Mouse (Mus musculus) intestine, postnatal 0 days (tissue): ENCODE results near the gene Aven. TPM values are rescaled to one million over a fixed set of nuclear protein-coding genes. Genes with fewer than 3 reads are reported as not detected.

Source experiments
- ATAC-seq: fragments of 200-750 bp; cut with Nextera tagmentation; 2 replicates; pipeline ENCODE4 v1.8.0; 2017; ENCODE audit warnings: mild to moderate bottlenecking, moderate TSS enrichment, moderate library complexity
- H3K27ac ChIP-seq: fragments of 300-500 bp; sonication (generic); 2 replicates; pipeline ENCODE4 v1.5.1; 2014; ENCODE audit warnings: mild to moderate bottlenecking, low read depth, low read length, moderate library complexity
- H3K27me3 ChIP-seq: fragments of 300-500 bp; sonication (generic); replicated peaks from 2 replicates; pipeline ENCODE4 v1.6.1; 2014; ENCODE audit warnings: low read length, mixed read lengths; ENCODE audit not compliant: control insufficient read depth, insufficient read depth
- H3K36me3 ChIP-seq: fragments of 300-500 bp; sonication (generic); 2 replicates; pipeline ENCODE4 v1.6.1; 2014; ENCODE audit warnings: mild to moderate bottlenecking, moderate library complexity; ENCODE audit not compliant: control insufficient read depth, insufficient read depth
- H3K4me1 ChIP-seq: fragments of 300-500 bp; sonication (generic); replicated peaks from 2 replicates; pipeline ENCODE4 v1.6.1; 2014; ENCODE audit warnings: antibody characterized with exemption, low read length, mixed read lengths; ENCODE audit not compliant: control insufficient read depth, insufficient read depth
- H3K4me2 ChIP-seq: fragments of 300-500 bp; sonication (generic); replicated peaks from 2 replicates; pipeline ENCODE4 v1.6.1; 2014; ENCODE audit warnings: low read depth, mild to moderate bottlenecking, moderate library complexity
- H3K4me3 ChIP-seq: fragments of 300-500 bp; sonication (generic); 2 replicates; pipeline ENCODE4 v1.5.1; 2014; ENCODE audit warnings: low read depth, low read length
- H3K9ac ChIP-seq: fragments of 300-500 bp; sonication (generic); 2 replicates; pipeline ENCODE4 v1.6.1; 2014; ENCODE audit warnings: mild to moderate bottlenecking, low read depth, low read length
- H3K9me3 ChIP-seq: fragments of 300-500 bp; sonication (generic); 2 replicates; pipeline ENCODE4 v1.6.1; 2016; ENCODE audit warnings: mixed run types; ENCODE audit not compliant: control insufficient read depth
- CTCF ChIP-seq: sonication (generic); IDR thresholded peaks from 2 replicates; pipeline ENCODE4 v1.5.1; 2016; ENCODE audit warnings: low read depth, mild to moderate bottlenecking, control low read depth, antibody characterized with exemption, moderate library complexity
- WGBS: fragments of 180-500 bp; shearing (Covaris S2); extraction: QIAGEN DNeasy Blood & Tissue Kit; methylation state at CpG from one replicate; pipeline ENCODE4 v1.1.7; 2014; 5-methylcytosine and 5-hydroxymethylcytosine counted together
- polyA plus RNA-seq: library from polyadenylated mRNA; unstranded; fragments of >200 nt; fragmentation: Nextera tagmentation; extraction: Ambion mirVana; gene quantifications from 2 replicates; pipeline ENCODE4 v1.2.1, GENCODE M21; 2015

Aven gene
- polyA plus RNA-seq, 1 experiment from 2014 or later, result 5.9 TPM

- H3K4me1 ChIP-seq, result no peaks in the 10 kb centered on the region
- 80% methylated on average over 5 of the region's 5 CpGs for WGBS
- no peak overlapping the region for H3K4me3 ChIP-seq
- TF ChIP-seq CTCF, result no peak
- no peaks in the 10 kb centered on the region for H3K27me3 ChIP-seq
- no peaks in the 10 kb centered on the region for H3K36me3 ChIP-seq
- H3K27ac ChIP-seq, result no peak overlapping the region
- H3K9ac ChIP-seq, result no peak overlapping the region
- H3K4me2 ChIP-seq, result no peak overlapping the region
- H3K9me3 ChIP-seq, result no peaks in the 10 kb centered on the region
- ATAC-seq, result no peak
Measured at GRCm38 (mm10) chr2:112474997-112475724, 17.6 kb upstream of the Aven start.

DNA sequence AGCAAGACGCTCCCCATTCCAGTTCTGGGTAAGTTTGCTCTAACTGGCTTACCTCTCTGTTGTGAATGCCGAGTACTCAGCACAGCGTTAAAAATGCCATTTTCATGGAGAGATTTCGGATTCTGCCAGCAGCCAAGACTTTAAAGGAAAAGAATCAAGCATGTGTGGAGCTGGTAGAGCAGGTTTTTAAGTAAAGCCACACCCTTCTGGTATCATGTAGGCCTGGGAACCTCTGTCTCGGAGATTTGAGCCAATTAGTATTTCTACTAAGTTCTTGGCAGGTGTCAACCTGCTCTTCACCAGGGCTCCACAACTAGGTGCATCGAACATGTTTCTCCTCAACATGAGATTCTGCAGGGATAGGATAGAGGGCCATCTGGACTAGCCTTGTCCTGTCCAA is 16.2 kb upstream of the Aven start:
- Histone ChIP-seq H3K9me3 (no peaks in the 10 kb centered on the region), H3K4me2 (no peak overlapping the region), H3K4me1 (no peaks in the 10 kb centered on the region), H3K36me3 (no peaks in the 10 kb centered on the region), H3K27ac (no peak overlapping the region), H3K4me3 (no peak overlapping the region), H3K27me3 (no peaks in the 10 kb centered on the region), H3K9ac (no peak overlapping the region)
- ATAC-seq, result no peak
- TF ChIP-seq CTCF, result no peak
- 44% methylated on average over 6 of the region's 6 CpGs for WGBS

- 89% methylated on average over 5 of the region's 5 CpGs for WGBS
- no peak within 1 kb of the TSS for H3K4me3 ChIP-seq
- ATAC-seq, result no peak
Measured at GRCm38 (mm10) chr2:112480669-112481068, 12.1 kb upstream of the Aven start, which contains the start of gene Chrm5. Chrm5 (minus strand) TSS chr2:112480769.

GRCm38 (mm10) chr2:112481564-112481963 is 11.2 kb upstream of the Aven start:
- peak; percentile 72 for TF ChIP-seq CTCF
- Histone ChIP-seq H3K9ac (no peak overlapping the region), H3K36me3 (no peaks in the 10 kb centered on the region), H3K4me2 (no peak overlapping the region), H3K4me3 (no peak overlapping the region), H3K4me1 (no peaks in the 10 kb centered on the region), H3K27ac (no peak overlapping the region), H3K27me3 (no peaks in the 10 kb centered on the region), H3K9me3 (no peaks in the 10 kb centered on the region)
- 0% methylated on average over 2 of the region's 2 CpGs for WGBS
- no peak for ATAC-seq

More at GRCm38 (mm10) chr2:112480669-112481068, 12.1 kb upstream of the Aven start, which contains the start of gene Chrm5:
- Histone ChIP-seq H3K36me3 (no peaks in the 10 kb centered on the region), H3K4me1 (no peaks in the 10 kb centered on the region), H3K4me2 (no peak within 1 kb of the TSS), H3K27me3 (no peaks in the 10 kb centered on the region), H3K9me3 (no peaks in the 10 kb centered on the region), H3K9ac (no peak within 1 kb of the TSS), H3K27ac (no peak within 1 kb of the TSS)
- no peak for TF ChIP-seq CTCF

DNA sequence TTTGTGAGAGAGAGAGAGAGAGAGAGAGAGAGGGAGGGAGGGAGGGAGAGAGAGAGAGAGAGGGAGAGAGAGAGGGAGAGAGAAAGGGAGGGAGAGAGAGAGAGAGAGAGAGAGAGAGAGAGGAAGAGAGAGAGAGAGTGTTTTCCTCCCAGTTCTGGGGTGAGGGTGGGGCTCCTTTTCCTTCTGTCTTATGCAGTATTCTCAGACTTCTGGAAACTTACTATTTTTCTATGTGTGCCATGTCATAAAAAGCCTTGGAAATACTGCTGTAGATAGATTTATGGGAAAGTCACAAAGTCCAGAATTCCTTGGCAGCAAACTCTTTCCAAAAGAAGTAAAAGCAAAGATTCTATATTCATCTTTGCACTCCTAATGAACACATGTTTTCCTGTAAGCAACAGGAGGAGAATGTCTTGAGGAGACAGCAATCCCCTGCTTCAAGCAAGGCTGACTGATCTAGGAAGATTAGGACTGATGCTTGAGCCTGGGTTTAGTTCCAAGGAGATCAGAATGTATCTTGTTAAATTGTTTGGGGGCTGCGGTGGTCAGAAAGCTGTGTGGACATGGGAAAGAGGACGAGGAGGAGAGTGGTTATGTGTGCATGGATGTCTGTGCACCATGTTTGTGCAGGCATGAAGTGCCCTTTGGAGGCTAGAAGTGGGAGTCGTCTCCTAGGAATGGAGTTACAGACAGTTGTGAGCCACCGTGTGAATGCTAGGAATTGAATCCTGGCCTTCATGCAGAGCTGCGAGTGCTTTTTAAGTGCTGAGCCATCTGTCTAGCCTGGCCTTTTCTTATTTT is 10.0 kb upstream of the Aven start:
- Histone ChIP-seq H3K27ac (no peak overlapping the region), H3K4me1 (no peaks in the 10 kb centered on the region), H3K27me3 (no peaks in the 10 kb centered on the region), H3K9ac (no peak overlapping the region), H3K4me3 (no peak overlapping the region), H3K4me2 (no peak overlapping the region), H3K36me3 (no peaks in the 10 kb centered on the region), H3K9me3 (no peaks in the 10 kb centered on the region)
- WGBS, result 74% methylated on average over 5 of the region's 5 CpGs
- TF ChIP-seq CTCF, result no peak
- ATAC-seq, result no peak

- Histone ChIP-seq H3K4me2 (no peak overlapping the region), H3K4me3 (no peak overlapping the region), H3K9me3 (no peaks in the 10 kb centered on the region), H3K36me3 (no peaks in the 10 kb centered on the region), H3K27me3 (no peaks in the 10 kb centered on the region), H3K27ac (no peak overlapping the region), H3K4me1 (no peaks in the 10 kb centered on the region), H3K9ac (no peak overlapping the region)
- TF ChIP-seq CTCF, result no peak
- ATAC-seq, result no peak
- WGBS, result 74% methylated on average over 2 of the region's 2 CpGs
Measured at GRCm38 (mm10) chr2:112483334-112483651, 9.5 kb upstream of the Aven start.
